Mouse (Mus musculus) neutrophil, adult 5-6 weeks (primary cell): ENCODE measurements around the gene Akap13. TPM values are rescaled to one million over a fixed set of nuclear protein-coding genes. Genes with fewer than 3 reads are reported as not detected.

ENCODE experiments used
- ATAC-seq: fragments of 151-379, 151-347 bp; 2 replicates; pipeline ENCODE4 v1.8.0; 2017; ENCODE audit warnings: mild to moderate bottlenecking, moderate TSS enrichment; ENCODE audit not compliant: insufficient number of reproducible peaks, poor library complexity, low FRiP score, severe bottlenecking; ENCODE audit errors: extremely low read depth
- total RNA-seq: library from RNA; stranded (forward); fragments of 200-1000 nt; gene quantifications from 2 replicates; pipeline ENCODE4 v1.2.3, GENCODE M21; 2017

Gene Akap13
- total RNA-seq, 1 experiment from 2014 or later = 935 TPM

DNA sequence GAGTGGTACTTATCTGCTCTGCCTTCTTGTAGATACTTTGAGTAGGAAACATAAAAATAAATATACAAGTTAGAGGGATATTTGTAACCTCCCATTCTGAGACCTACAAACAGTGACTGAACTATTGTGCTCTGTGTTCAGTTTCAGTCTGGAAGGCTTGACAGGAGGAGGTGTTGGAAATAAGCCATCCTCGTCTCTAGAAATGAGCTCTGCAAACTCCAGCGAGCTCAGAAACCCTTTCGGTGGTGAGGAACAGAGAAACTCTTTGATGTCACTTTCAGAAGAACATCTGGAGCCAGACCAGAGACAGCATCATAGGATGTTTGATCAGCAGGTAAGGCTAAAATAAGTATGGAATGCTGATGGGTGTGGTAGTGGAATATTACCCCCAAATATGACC is 229.6 kb downstream of the Akap13 start:
- no peak for ATAC-seq

DNA sequence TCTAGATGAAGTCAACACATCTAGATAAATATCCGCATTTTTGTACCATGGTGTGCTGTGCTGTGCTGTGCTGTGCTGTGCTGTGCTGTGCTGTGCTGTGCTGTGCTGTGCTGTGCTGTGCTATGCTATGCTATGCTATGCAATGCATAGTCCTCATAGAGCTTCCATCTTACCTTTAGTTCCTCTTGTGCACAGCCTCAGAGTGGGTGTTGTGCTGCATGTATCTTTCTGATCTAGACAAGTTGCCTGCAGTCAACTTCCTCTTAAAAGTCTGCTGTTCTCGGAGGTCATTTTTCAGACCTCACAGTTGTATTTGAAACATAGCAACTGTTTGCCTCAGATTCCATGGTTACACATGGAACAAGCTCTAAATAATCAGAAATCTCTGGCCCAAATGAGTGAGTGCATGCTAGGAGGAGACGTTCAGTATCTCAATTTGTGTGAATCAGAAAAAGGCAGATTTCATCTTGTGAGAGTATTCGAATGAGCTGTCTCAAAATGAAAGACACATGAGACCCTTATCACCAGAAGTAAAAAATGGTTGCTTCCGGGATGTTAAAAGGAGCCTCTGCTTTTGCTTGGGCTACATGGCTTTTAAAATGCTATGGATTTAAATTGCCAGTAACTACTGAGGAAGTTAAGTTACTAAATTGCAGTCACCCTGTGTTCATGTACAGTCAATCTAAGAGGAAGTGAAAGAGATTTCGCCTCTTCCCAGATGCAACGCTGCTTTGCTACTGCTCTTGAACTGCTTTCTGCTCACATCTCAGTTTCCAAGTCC is 230.9 kb downstream of the Akap13 start:
- peak; percentile 86 for ATAC-seq

DNA sequence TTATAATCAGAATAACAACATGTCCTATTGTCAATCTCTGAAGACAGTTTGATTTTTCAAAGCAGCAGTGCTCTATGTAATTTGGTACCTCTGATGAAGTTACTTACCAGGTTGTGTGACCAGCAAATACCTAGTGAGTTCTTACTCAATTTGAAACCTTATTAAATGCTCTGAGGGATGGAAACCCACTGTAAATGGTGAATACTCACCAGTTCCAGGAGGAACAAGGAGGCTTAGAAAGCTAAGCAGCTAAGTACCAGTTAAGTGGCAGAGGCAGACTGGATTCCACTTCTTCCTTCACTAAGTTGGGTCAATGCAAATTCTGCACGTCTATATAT is 231.5 kb downstream of the Akap13 start:
- no peak for ATAC-seq

DNA sequence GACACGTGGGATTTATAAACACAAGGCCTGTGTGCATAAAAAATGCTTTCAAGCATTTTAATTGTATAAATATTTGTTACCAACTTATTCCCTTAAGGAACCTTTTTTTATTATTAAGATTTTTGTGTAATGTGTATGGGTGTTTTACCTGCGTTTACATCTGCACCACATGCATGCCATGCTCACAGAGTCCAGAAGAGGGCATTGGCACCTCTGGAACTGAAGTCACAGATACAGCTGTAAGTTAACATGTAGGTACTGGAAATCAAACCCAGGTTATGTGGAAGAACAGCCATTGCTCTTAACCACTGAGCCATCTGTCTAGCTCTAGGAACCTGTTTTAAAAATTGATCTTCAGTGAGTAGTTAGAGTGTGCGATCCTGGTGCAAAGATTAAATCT is 232.8 kb downstream of the Akap13 start:
- ATAC-seq = no peak

DNA sequence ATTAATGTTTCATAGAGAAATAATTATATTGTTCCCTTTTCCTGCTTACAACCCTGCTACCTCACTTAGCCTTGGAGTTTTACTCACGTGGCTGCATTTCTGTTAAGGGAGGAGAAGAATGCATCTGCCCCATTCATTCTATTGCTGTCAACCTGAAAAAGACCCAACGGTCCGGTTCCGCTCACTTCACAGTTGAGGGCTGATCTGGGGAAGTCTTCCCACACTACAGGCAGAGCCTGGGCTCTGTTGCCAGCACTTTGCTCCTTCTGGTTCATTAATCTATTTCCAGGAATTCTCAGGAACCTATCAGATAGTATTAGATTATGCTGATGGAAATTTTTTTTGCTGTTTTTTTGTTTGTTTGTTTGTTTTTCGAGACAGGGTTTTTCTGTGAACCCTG is 239.4 kb downstream of the Akap13 start:
- no peak for ATAC-seq

DNA sequence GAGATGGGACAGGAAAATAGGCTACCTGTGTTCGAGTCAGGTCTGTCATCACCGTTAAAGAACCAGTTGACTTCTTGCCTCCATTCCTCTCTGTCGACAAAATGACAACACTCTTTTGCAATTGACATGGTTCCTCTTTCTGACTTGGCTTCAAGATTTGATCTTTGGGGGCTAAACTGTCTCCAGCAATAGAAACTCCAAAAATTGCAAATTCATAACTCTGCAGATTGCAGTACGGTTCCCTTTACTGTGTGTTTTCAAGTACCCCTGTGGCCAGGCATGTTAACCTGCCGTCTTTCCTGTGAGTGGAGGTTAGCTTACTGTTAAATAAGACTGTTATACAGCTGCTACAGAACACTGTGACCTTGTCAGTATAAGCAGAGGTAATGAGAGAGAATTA is 244.5 kb downstream of the Akap13 start:
- peak; percentile 37 for ATAC-seq

DNA sequence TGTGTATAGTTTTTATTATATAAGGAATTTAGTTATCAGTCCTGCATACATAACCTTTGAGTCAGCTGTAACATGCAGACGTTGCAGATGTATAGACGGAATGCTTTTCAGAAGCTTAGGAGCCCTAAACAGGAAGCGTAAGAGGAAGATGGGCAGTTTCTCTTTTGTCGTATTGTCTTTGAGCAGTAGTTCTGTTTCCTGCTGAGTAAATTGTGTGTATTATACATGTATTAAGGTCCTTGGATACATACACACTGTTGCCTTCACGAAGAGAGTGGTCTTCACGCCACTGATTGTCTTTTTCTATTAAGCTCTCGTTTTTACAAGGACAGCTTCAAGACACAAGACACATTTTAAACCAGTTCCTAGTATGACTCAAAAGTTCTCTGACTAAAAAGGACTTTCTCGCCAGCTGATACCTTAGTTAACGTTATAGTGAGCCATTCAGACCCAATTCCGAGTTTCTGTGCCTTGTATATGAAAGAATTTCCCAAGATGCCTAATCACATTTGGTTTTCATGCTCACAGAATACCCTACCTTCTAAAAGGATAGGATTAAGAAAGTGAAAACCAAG is 245.5 kb downstream of the Akap13 start:
- peak; percentile 17; the same call in 1 of the 2 replicates for ATAC-seq

DNA sequence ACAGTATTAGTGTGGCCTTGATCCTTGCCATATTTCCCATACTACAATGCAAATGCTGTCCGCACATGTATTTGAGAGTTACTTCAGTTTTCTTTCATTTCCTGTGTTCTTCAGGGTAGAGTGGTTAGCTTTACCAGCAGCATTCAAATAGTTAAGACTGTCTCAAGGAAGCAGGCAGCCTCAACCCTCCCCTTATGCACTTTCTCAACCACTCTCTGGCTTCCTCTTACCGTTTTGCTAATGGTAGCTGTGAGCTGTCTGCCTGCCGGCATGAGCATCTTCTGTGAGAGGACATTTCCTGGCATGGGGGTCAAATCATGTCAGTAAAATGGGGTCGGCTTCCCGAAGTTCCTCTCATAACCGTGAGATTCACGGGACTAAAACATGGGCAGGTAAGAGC is 246.4 kb downstream of the Akap13 start:
- peak; percentile 82 for ATAC-seq

DNA sequence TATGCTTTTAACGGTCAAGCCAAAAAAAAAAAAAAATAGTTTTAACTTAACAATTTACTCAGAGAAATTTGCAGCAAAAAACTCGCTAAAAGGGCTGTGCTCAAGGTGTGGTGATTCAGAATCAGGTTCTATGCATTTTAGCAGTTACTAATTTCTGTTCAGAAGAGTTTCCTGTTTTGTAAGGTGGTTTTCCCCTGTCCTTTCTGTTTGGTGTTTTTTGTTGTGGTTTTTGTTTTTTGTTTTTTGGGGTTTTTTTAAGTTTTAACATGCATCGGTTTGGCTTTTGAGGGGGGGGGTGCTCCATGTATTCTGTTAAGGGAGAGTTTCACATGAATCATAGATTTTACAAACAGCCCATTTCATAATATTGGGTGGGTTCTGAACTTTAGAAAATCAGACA is 247.0 kb downstream of the Akap13 start:
- no peak for ATAC-seq

DNA sequence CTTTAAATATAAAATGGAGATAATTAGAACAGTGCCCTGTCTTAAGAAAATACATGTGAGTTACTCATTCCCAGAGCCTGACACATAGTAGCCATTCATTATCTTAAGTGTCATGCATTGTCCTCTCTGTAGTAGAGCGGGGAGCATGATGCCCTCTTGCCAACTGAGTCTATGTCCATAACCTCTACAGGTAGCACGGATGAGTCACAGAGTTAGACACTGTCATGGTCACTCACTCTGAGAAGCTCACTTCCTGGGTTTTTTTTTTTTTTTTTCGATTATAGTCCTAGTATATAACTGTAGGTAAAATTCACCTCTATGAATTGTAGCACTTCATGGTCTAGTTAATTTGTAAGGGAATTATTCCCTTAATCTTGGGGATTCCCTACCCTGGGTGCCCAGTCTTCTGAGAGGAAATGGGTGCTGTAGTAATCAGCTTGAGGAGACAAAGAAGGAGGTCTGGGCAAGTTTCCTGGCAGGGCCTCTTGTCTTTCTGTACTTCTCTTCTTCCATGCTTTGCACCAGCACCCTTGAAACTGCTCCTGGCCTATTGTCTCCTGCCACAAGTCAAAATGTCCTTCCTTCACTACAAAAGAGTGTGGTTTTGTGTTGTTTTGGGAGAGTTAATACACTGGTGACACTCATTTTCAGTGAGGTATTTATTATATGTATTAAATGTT is 247.8 kb downstream of the Akap13 start:
- ATAC-seq = no peak

DNA sequence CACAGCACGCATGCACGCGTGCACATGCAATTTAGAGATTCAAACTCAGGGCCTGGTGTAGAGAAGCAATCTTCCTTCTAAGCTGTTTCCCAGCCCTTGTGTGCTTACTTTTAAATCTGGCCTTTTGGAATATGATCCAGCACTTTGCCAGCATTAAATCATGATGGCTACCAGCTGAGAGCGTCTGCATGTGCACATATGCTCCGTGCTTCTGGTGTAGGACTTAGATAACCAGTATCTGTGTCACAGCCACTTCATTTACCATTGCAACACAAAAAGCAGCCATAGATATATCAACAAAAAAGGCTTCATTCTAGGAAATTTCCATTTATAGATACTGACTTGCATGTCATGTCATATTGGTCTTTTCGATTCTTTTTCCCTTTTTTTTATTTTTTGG is 249.5 kb downstream of the Akap13 start:
- no peak for ATAC-seq

DNA sequence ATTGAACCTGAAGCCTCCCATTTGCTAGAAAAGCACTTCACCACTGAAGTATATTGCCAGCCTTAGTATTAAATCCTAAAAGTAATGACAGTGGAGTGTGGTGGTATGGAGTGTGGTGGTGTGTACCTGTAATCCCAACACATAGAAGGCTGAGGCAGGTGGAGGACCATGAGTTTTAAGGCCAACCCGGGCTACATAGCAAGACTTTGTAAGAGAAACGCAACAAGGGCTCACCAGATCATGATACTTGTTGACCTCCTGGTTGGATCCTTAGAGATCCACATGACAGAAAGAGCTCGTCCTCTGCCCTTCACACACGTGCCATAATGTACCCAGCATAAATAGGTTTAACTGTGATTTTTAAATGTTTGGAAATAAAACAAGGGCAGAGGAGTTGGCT is 254.6 kb downstream of the Akap13 start:
- no peak for ATAC-seq

DNA sequence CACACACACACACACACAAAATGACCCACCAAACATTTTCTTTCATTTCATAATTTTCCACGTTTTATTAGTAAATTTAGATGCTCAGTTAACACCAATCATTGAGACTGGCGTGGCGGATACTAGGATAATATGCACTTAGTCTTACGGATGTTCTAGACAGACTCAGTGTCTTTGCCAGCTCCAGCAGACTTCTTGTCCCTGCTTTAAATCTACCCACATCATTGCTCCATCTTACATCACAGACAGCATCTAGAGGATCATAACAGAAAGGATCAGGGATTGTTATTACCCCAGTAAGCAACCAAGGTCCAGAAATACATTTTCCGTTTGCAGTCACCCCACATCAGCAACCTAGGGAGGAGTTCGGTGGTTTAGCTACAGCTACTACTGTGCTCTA is 255.6 kb downstream of the Akap13 start:
- no peak for ATAC-seq

DNA sequence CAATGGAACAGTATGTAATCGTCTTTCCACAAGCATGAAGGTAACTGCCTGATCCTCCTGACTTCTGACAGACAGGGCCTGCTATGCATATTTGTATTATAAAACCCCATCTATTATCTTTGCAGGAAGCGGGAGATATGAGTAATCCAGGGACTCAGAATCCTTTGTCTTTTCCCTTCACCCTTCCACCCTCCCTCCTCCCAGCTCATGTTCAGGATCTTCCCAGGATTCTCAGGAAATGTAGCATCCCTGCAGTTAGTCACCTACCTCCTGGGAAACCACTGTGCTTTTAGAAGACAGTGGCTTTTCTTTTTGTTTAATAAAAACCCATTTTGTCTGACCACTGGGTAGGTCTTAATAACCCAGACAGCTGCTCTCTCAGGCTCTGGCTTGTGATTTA is 256.1 kb downstream of the Akap13 start:
- ATAC-seq = no peak

DNA sequence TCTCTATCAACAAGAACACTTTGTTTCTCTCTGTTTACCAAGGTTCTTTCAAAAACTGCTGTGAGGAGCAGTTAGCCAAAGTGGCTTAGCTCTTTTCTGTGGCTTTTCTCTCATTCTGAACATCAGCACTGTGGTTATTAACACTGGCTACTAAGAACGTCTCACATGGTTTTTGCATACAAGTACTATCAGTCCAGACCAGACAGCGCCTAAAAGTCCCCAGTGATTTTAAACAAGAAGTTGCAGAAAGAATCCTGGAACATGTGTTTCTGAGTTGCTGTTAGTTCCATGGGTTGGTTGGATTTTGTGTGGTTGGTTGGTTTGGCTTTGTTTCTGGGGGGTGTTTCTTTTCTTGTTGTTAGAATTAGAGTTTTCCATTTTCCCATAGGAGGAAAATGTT is 257.5 kb downstream of the Akap13 start:
- no peak for ATAC-seq

DNA sequence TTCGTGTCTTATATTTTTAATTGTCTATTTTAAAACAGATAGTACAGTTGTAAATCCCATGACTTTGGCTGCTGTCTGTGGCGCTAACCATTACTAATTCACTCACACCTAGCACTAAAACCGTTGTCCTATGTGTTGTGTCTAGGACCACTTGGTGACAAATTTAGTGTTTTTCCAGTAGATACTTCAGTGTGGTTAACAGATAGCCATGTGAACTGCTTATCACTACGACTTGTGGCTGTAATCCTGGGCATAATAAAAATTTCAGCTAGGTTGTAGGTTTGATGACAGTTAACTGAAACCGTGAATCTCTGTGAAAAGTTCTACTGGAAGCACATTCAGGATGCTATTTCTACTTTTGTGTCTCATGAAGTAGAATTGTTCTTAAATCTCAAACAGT is 258.6 kb downstream of the Akap13 start:
- no peak for ATAC-seq

DNA sequence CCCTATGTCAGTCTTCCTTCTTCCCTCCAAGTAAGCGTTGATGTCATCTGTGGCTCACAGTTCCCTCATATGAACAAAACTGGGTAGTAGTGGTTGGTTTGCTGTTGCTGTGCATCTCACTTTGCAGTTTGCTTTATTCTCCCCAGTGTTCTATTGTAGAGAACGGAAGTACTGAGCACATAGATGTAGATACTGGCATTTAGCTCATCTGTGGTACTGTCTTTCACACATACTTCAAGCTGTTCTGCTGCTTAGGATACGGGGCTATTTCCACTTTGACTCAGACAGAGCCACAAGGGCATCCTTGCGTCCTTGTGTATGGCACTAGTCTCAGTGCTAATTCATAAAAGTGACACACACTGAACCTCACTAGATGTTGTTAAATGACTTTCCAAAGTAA is 259.7 kb downstream of the Akap13 start:
- ATAC-seq = no peak

DNA sequence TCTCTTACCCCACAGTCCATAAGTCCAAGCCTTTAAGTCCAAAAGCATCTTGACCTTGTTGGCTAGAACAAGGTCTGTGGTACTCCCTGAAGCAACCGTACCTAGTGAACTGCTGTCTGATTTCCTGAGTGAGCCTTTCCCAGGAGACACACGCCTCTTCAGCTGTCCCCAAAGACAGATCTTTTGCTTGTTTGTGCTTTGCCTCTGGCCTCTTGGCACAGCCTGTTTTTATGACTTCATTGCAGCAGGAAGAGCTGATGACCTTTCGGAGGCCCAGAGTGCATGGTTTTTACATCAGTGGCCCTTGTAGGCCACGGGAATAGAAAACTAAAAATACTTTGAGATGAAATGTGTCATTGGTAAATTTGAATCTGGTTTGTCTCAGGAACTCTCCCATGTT is 260.6 kb downstream of the Akap13 start:
- ATAC-seq = no peak

DNA sequence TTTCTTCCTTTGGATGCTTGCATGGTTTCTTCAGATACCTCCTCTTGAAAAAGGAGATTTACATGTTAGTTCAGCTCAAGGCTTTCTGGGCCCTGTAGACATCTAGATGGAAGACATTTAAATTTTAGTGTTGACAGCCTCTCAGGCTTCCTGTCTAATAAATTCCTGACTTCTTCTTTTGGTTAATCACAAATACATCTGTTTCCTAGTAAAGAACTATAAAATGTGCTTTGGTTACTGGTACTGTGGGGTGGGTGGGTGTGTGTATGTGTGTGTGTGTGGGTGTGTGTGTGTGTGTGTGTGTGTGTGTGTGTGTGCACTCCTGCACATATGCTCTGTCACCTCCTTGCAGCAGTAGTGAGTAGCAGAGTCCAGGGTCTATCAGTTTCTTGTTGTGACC is 262.0 kb downstream of the Akap13 start:
- no peak for ATAC-seq

DNA sequence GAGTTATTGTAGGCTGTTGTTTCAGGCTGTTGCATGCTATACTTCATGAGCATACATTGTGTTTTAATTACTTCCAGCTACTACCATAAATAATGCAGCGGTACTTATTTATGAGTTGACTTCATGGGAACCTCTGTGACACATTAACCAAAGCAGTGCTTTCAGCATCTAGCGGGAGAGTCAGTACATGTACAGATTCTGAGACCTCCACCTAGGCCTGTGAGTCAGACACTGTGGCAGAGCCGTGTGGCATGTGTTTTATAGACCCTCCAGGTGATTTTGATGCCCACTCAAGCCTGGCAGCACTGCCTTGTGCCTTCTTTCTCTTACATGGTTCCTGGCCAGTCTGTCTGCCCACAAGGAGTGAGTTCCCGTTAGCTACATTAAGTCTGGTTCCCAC is 266.0 kb downstream of the Akap13 start:
- no peak for ATAC-seq
